Mouse (Mus musculus) heart, postnatal 4 days (tissue): ENCODE data around the gene Ppp1r3f. TPM values are rescaled to one million over a fixed set of nuclear protein-coding genes. Genes with fewer than 3 reads are reported as not detected.

Source experiments
- DNase-seq: peaks from one replicate; pipeline ENCODE4 v3.0.0; 2021
- total RNA-seq, 2 experiments: library from RNA; stranded (reverse); gene quantifications; 2 replicates each; pipeline ENCODE4 v1.2.3; 2021

Gene Ppp1r3f
- 1 to 10 TPM; 2.7 to 2.8 TPM for total RNA-seq

DNA sequence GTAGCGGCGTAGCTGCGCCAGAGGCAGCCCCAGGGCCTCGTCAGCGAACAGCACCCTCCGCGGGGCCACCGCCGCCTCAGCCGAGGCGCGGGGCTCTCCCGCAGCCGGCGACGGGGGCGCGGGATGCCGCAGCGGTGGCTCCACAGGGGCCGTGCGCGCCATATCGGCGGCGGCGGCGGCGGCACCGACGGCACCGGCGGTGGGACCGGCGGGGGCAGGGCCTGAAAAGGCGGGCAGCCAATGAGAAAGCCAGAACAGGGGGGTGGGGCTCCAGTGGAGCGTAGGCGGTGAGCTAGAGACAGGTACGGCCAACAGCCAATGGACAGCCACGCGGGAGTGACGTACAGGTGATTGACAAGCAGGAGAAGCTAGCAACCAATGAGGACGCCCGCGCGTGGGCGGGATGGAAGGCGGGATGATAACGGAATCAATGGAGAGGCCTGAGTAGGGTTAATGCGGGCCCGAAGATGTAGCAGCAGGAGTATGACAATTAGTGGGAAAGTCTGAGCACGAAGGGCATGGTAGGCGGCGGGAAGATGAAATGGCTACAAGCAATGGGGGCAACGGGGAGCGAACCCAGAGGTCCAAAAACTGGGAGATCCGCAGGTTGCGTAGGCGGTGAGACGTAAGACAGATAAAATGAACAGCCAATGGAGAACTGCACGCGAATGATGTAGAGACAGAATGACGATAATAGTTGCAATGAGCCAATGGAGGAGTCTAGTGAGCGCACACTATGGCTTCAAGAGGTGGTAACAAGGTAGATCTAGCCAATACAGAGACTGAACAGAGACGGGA, at the start of gene Ppp1r3f:
Gene Ppp1r3f (minus strand): TSS at position 197 of the 798 bp plus-strand sequence.
- peak; percentile 91 for DNase-seq

DNA sequence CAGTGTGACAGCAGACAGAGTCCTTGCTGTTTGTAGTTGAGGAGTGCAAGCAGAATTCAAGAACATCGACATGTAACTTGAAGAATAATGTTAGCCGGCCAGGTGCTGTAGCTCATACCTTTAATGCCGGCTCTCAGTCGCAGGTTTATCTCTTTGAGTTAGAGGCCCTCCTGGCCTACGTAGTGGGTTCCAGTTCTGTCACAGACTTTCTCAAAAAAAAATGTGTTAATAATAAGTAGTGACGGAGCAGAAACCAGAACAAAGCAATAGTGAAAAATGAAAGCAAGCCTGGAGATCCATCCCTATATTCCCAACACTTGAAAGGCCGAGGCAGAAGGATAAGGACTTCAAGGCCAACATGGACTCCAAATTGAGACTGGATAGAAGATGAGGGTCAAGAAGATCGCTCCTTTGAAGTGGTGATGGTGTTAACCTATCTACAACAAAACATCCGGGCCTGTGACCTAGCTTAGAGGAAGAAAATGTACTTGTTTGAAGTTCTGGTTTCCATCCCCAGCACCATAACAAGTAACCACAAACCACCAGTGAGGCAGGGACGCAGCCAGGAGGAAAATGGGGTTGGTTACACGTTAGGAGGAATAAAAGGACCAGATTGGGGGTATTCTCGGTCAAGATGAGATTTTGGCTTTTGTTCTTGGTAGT, 43.9 kb upstream of the Ppp1r3f start:
- no peak for DNase-seq

DNA sequence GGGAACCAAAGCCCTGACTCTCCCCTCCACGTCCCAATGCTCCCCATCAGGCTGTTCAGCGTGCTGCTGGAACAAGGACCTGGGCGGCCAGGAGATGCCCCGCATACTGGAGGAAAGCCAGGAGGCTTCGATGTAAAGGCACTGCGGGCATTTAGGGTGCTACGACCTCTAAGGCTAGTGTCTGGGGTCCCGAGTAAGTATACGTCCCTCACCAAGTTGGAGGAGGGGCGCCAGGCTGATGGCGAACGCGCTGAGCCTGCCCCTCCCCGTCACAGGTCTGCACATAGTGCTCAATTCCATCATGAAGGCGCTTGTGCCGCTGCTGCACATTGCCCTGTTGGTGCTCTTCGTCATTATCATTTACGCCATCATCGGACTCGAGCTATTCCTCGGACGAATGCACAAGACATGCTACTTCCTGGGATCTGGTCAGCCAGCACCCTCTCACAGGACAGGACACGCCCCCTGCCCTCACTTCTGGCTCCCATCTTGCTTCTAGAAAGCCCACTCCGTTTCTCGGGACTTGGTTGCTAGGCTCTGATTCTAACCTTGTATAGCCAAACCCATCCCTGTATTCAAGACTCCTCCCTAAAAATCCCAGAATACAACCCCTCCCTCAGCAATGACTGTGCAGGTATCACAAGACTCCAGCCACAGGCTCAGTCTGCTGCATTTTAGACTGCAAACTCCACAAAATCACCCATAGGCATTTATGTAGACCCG, 36.6 kb upstream of the Ppp1r3f start:
- DNase-seq, result no peak

DNA sequence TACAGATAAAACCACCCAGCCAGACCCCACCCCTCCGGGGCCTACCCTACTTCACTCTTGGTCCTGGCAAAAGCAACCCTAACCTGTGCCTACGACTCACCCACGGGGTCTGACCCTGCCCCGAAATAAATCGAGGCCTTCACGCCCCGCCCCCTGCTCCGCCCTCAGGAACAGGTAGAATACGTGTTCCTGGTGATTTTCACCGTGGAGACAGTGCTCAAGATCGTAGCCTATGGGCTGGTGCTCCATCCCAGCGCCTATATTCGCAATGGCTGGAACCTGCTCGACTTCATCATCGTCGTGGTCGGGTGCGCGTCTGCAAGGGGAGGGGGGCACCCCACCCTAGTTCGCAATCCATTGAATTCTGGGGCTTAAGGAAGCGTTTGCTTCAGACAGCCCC, 36.0 kb upstream of the Ppp1r3f start:
- DNase-seq, result no peak

DNA sequence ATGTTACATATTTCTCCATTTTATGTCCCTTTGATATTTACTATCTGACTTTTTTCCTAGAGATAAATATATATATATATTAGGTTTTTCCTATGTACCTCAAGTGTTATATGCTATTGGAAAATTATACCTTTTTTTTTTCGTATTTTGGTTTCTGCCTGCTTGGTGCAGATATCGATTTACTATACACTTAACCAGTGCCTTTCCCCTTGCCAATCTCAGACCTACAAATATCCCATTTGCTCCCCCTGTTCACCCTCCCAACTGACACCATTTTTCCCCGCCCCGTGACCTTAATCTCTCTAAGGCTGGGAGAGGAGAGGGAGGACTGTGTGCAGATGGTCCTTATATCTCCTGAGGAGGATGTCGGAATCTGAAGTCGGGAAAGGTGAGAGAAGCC, 32.7 kb upstream of the Ppp1r3f start, which contains the start of gene Cacna1f:
Gene Cacna1f (plus strand): TSS at position 301 of the 400 bp plus-strand sequence.
- DNase-seq, result no peak

DNA sequence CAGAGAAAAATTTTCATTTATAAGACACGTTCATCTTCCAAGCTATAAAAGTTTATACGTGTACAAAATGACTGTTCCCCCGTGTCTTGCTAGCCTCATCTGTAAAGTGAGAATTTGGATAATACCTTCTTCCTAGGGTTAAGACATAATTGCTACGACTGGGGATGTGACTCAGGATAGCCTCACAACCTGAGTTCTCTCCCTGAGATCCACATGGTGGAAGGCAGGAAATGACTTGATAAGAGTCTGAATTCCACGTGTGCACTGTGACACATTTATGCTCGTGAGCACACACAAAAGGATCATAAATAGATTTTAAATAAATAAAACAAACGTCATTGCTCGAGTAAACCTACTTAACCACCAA, 31.5 kb upstream of the Ppp1r3f start:
- DNase-seq, result no peak

DNA sequence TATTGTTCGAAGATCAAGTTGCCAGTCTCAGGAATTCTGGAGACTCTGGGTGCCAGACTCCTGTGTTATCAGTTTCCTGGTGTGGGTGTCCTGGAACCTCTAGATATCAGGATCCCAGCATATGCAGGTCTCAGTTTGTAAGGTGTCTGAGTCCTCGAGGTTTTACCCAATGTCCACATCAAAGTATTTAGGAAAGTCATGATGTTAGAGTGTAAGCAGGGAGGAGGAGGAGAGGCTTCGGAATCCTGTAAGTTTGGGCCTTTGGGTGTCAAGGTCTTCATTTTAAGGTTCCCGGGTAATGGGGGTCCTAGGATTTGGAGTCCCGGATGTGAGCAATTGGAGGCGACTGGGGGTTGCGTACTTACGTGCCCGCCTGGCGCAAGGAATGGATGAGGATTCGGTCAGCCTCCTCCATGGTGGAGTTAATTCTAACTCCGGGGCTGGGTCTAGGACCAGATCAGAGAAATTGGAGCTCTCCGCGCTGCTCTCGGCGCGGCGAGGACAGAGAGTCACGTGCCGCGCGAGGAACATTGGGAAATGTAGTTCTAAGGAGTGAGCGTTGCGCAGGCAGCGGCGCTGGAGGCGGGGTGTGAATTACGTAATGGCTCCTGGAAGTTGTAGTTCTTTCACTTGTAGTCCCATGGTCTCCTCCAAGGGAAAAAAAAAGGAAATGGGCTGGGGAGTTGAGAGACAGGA, 30.9 kb upstream of the Ppp1r3f start, which contains the start of gene Ccdc22:
Gene Ccdc22 (minus strand): TSS at position 639 of the 696 bp plus-strand sequence.
- peak; percentile 82 for DNase-seq

DNA sequence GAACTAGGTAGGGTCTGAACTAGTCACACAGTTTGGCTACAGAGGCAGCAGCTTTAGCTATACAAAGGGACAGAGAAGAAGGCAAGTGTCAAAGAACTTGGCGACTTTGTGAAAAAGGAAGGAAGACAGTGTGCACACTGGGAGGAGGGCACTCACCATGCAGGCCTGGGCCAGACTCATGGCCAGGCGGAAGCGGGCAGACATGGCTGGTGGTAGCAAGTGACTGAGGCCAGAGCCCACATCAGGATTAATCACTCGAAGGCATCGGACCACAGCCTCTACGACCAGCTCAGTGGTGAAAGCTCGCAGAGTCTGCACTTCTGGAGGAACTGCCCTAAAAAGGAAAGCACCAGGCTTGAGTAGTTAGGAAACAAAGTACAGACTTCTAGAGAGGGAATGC, 29.9 kb upstream of the Ppp1r3f start:
- DNase-seq, result no peak

DNA sequence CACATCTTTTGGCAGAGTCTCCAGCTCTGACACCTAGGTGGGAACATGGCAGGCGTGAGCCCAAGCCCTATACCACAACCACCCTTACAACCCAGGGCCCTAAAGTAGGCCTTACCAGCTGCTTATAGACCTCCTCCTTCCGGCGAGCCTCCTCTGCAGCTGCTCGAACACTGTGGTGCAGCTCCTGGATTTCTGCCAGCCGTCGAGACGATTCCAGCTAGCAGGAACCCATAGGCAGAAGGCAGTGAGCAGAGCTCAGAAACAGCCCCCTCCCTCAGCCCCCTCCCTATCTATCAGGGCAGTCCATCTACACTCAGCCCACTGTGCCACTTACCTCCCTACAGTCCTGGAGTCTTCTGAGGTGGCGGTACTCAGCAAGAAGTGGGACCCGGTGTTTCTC, 21.3 kb upstream of the Ppp1r3f start:
- DNase-seq, result no peak

DNA sequence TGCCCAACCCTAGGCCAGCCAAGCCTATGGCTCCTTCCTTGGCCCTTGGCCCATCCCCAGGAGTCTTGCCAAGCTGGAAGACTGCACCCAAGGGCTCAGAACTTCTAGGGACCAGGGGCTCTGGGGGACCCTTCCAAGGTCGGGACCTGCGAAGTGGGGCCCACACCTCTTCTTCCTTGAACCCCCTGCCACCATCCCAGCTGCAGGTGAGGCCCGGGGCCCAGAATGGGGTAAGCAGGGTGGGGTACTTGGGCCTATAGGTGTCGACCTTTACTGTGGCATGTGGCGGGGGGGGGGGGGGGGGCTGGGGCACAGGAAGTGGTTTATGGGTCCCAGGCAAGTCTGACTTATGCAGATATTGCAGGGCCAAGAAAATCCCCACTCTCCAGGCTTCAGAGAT, 12.3 kb upstream of the Ppp1r3f start:
- DNase-seq, result no peak

DNA sequence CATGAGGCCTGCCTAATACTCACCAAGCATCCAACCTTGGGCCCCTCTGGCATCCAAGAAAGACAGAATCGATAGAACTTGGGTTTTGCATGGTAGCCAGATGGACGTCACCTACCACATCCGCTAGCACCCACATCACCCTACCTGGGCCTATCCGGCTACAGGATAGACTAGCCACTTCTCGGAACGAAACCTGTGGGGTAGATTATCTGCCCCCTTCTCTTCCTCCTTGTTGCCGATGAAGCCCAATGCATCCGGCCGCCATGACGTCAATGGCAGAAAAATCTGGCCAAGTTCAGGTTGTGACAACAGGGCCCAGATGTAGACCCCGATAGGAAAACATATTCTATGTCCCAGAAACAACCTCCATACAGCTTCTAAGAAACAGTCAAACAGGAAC, 9.8 kb upstream of the Ppp1r3f start:
- no peak for DNase-seq

DNA sequence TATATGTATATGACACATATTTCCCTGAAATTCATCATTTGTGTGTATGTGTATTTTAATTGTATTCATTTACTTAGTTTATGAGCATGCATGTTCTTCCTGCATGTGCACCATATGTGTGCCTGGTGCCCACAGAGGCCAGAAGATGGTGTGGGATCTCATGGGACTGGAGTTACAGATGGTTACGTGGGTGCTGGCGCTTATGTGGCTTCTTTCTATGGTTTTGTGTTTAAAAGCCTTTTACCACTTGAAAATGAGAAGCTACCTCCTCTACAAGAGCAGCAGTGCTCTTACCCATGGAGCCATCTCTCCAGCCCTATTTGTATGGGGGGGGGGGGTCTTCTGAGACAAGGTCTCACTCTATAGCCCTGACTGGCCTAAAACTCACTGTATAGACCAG, 7.1 kb upstream of the Ppp1r3f start:
- no peak for DNase-seq

DNA sequence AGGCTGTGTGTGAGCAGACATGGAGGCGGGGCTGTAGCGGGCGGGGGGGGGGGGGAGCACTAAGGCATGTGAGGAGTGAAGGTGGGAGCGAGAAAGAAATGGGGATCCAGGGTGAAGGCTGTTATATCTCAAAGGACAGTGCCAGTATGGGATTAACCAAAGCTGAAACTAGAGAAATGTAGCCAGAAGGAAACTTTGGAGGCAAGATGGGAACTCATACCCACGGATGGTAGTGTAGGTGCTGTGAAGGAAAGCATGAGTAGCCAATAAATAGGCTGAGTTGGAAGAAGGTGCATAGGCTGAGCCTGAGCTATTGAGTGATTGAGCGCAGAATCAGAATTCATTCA, 775 bp upstream of the Ppp1r3f start:
- no peak for DNase-seq

DNA sequence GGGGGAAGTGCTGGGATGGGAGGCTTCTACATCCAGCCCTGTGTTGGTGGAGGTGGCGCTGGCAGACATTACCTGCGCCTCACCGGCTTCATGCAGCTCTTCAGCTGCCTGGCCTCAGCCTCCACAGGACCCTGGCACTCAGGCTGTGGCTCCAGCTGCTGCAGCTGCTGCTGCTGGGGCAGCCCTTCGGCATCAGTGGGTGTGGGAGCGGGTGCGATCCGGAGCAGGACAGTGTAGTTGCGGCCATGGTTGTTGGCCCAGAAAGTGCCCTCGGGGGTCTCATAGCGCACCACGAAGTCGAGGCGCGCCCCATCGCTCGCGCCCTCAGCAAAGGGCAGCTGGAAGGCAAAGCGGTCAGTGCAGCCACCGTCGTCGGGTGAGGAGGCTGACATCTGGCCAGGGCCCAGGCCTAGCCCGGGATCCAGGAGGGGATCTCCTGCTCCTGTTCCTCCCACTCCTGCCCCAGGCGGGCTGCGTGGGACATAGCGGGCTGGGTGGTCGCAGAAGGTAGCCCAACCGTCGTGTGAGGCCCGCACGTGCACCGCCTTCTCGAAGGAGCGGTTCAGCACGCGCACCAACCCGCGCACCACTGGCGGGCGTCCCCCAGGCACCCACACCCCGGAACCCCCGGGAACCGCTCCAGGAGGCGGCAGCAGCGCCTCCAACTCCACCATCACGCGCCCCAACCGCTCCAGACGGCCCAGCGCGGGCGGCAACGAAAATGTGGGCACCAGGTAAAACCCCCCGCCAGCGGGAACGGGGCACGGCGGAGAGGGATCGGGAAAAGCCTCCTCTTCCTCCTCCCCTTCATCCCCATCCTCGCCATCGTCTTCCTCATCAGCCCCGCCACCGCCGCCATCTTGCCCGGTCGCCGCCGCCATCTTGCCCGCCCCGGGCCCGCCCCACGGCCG, 652 bp downstream of the Ppp1r3f start, which contains the start of gene Foxp3:
Gene Foxp3 (plus strand): TSS at position 469 of the 911 bp plus-strand sequence.
- peak; percentile 59 for DNase-seq

DNA sequence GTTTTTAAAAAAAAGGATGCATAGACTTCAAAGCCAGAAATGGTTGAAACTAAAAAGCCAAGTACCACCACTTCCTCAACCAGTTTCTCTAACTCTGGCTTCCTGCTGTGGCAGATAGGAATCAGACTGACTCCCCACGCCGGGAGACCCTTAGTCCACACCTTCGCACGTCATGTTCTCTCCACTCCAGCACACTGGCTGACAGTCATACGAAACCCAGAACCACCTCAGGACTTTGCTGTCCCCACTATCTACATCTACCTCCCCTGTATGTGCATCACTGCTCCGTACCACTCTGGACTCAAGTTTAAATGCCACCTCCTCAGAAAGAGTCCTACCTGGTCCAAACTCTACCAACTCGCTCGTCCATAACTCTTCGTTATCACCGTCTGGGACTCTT, 1.6 kb downstream of the Ppp1r3f start:
- DNase-seq, result no peak

DNA sequence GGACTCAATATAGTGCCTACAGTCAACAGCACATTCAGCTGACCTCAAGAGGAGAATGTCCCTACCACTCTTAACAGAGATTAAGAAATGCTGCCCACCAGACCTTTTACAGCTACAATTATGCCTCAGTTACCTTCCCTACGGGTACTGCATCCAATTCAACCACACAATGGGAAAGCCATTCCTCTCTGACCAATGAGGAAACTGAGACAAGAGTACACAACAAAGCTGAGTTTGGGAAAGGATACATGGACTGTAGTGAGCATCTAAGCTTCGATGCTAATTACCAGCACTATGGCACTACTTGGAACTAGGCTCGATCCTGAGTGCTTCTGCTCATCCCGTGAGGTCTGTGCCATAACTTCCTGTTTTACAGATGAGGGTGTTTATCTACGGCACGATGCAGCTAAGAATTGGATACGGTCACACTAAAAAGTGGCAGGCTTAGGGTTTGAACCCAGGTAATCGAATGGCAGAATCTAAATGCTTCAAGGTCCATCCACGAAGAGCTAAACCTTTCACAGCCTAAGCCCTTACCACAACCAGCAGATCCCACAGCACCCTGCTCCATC, 2.4 kb downstream of the Ppp1r3f start:
- no peak for DNase-seq

DNA sequence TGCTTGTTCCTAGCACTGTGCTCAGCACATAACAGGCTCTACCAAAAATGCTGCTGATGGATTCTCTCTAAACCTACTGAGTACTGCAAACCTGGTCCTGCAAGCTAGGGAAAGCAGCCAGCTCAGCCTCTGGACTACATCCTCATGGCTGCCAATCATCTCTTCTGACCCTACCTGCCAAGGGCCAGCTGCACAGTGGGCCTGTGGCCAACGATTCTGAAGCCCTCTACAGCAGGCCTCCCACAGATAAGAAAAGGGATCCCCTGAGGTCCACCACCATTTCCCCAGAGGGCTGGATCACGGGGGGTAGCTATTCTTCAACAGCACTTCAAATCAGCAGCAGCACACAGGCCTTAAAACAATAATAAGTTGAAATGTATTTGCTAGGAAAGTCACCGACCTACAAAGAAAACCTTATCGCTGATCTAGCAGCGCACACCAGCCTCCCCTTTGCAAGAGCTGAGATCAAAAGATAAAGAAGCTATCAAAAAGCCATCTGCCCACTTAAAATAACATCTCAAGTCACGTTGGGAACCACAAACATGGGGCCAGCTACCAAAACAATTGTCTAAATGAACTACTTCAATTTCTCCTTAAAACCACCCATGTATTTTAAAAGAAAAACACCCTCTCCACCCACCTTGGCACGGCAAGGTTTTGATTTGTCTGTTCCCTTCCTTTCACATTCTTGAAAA, 3.5 kb downstream of the Ppp1r3f start:
- peak; percentile 39 for DNase-seq

DNA sequence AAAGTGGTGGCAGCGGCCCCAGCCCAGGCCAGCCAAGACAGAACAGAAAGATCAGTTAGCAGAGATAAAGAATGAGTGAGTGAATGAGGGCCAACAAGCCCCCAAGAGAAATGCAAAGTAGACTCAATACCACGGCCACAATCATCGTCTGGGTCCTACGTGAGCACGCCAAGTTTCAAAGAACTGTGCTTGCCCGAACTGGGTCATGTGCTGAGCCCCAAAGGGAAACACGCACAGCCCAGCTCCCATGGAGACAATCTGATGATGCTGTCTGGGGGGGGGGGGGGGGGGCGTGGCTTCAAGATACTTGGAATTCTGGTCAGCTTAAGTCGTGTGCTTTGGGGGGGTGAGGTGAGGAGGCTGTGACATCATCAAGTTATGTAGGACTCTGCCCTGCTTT, 6.6 kb downstream of the Ppp1r3f start:
- no peak for DNase-seq

DNA sequence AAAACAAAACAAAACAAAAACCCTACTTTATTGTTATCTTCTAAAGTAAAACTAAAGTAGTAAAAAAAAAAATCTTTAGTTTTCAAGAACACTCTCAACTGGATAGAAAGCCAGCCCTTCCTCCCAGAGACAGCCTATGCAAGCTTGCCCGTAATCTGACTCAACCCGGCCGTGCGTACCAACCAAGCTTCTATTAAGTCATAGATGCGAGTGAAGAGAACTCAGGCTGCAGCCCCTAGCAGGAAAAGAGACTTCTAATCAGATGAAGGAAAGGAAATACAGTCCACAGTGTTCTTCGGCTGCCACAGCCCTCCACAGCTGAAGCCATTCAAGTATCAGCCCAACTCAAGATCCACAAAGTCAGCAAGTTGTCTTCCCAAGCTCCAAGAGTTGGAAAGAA, 7.7 kb downstream of the Ppp1r3f start:
- no peak for DNase-seq

DNA sequence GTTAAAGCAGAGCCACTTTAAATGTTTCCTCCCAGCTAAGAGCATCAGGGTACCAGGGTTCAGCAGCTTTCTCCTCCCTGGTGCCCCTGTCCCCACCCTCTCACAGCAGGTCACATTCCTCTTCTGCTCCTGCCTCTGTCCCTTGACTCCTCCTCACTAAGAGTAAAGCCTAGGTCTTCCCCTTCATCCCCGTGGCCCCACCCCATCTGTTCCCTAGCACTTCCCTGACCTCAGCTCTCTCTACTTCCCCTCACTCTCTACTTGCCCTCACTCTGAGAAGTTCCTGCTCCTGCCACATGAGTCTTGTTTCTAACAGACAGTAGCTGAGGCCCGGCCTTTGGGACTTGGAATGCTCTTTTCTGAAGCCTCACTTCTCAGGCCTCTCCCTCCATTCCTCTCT, 11.0 kb downstream of the Ppp1r3f start:
- DNase-seq, result no peak

DNA sequence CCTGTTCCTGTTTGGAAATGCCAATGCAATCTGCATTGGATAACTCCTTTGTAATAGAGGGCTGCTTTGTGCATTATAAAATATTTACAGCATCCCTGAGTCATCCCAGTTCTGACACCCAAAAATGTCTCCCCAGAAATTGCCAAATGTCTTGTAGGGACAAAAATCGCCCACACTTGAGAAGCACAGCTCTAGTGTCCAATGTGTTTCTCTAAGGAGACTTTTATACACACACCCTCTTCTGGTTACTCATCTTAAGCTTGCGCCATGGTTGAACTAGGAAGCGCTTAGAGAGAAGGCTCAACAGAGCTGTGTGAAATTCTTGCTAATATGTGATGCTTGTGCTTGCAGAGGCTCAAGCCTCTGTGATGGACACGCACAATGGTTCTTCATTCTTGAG, 20.6 kb downstream of the Ppp1r3f start:
- DNase-seq, result no peak
